Mouse (Mus musculus) lung, embryonic 14.5 days (tissue): Measurements from ENCODE around the gene Sorbs2. TPM values are rescaled to one million over a fixed set of nuclear protein-coding genes. Genes with fewer than 3 reads are reported as not detected.
A peak's percentile ranks its signal among the peaks of the same experiment; 100 is the strongest.

Experiments
- ATAC-seq: fragments of 200-750 bp; cut with Nextera tagmentation; 2 replicates; pipeline ENCODE4 v1.8.0; 2017; ENCODE audit warnings: mild to moderate bottlenecking, moderate TSS enrichment, moderate library complexity; ENCODE audit not compliant: insufficient read depth
- DNase-seq: peaks from one replicate; pipeline ENCODE4 v3.0.0-alpha.2; 2015
- H3K27ac ChIP-seq: fragments of 300-500 bp; sonication (generic); 2 replicates; pipeline ENCODE4 v1.5.1; 2014; ENCODE audit warnings: low read depth, mild to moderate bottlenecking, moderate library complexity
- H3K27me3 ChIP-seq: fragments of 300-500 bp; sonication (generic); 2 replicates; pipeline ENCODE4 v1.6.1; 2014; ENCODE audit warnings: low read length, control low read depth; ENCODE audit not compliant: insufficient read depth
- H3K36me3 ChIP-seq: fragments of 300-500 bp; sonication (generic); 2 replicates; pipeline ENCODE4 v1.6.1; 2014; ENCODE audit warnings: control low read depth; ENCODE audit not compliant: insufficient read depth
- H3K4me1 ChIP-seq: fragments of 300-500 bp; sonication (generic); 2 replicates; pipeline ENCODE4 v1.6.1; 2014; ENCODE audit warnings: antibody characterized with exemption, control low read depth; ENCODE audit not compliant: insufficient read depth
- H3K4me2 ChIP-seq: fragments of 300-500 bp; sonication (generic); 2 replicates; pipeline ENCODE4 v1.6.1; 2014; ENCODE audit warnings: mild to moderate bottlenecking
- H3K4me3 ChIP-seq: fragments of 300-500 bp; sonication (generic); 2 replicates; pipeline ENCODE4 v1.5.1; 2014; ENCODE audit warnings: low read depth, low read length
- H3K9ac ChIP-seq: fragments of 300-500 bp; sonication (generic); 2 replicates; pipeline ENCODE4 v1.6.1; 2014
- H3K9me3 ChIP-seq: fragments of 300-500 bp; sonication (generic); 2 replicates; pipeline ENCODE4 v1.6.1; 2016; ENCODE audit warnings: low read depth, low read length, control low read depth
- CTCF ChIP-seq: IDR thresholded peaks from 2 replicates; pipeline ENCODE4 v1.5.1; 2016; ENCODE audit warnings: antibody characterized with exemption, low read depth
- WGBS: fragments of 180-500 bp; shearing (Covaris S2); extraction: QIAGEN DNeasy Blood & Tissue Kit; methylation state at CpG from one replicate; pipeline ENCODE4 v1.1.7; 2014; 5-methylcytosine and 5-hydroxymethylcytosine counted together
- polyA plus RNA-seq: library from polyadenylated mRNA; unstranded; fragments of >200 nt; fragmentation: Nextera tagmentation; extraction: Ambion mirVana; gene quantifications from 2 replicates; pipeline ENCODE4 v1.2.1, GENCODE M21; 2014

Sorbs2 gene
- polyA plus RNA-seq, result 23.3 and 26.2 TPM in 2 replicates

GRCm38 (mm10) chr8:45507634-45508321 is at the start of gene Sorbs2:
Gene Sorbs2, plus strand, starts transcription at chr8:45507788.
- ATAC-seq (no peak), DNase-seq (no peak)
- no peak for TF ChIP-seq CTCF
- Histone ChIP-seq H3K9ac (no peak within 1 kb of the TSS), H3K4me1 (no peaks in the 10 kb centered on the region), H3K9me3 (no peaks in the 10 kb centered on the region), H3K4me3 (no peak within 1 kb of the TSS), H3K36me3 (no peaks in the 10 kb centered on the region), H3K4me2 (peak within 1 kb of the TSS; percentile 12; the same call in 1 of the 2 replicates), H3K27me3 (no peaks in the 10 kb centered on the region), H3K27ac (no peak within 1 kb of the TSS)
- WGBS, result 21% methylated on average over 16 of the region's 16 CpGs

DNA sequence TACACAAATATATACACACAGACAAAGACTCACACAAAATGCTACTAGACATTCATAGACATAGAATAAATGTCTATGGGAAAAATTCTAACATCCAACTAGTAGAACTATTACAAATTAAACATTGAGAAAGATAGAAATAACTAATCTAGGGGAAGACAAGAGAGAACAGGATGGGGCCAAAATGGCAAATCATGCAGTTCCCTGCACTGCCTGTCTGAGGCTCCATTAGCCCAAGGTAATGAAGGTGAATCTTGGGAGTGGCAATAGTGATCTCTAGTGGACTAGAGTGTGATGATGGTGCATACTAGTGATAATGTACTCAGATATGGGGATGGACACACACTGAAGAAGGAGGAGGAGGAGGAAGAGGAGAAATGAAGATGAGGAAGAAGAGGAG is 49.7 kb upstream of the Sorbs2 start:
- no peak overlapping the region for H3K4me2 ChIP-seq
- no peak for ATAC-seq
- no peaks in the 10 kb centered on the region for H3K36me3 ChIP-seq
- no peak for TF ChIP-seq CTCF
- no peak overlapping the region for H3K27ac ChIP-seq
- no peak overlapping the region for H3K4me3 ChIP-seq
- H3K9me3 ChIP-seq, result no peaks in the 10 kb centered on the region
- no peak overlapping the region for H3K9ac ChIP-seq
- no peak for DNase-seq
- no peaks in the 10 kb centered on the region for H3K4me1 ChIP-seq
- no peaks in the 10 kb centered on the region for H3K27me3 ChIP-seq

DNA sequence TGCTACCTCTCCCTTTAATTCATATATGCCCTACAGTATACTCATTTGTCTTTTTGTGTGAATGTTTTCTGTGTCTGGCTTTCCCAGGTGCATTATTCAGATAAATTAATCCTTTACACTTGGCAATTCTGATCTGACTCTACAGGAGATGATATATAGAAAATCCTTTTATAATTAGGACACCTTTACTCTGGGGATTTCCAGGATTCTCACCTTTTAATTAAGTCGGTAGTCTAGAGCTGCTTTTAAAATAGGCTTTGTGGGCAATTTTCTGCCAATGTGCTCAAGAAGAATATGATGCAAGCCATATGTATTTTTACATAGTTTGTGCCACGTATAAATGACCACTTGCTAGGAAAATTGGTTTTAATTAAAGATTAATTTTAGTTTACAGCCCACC is 38.6 kb upstream of the Sorbs2 start:
- Histone ChIP-seq H3K9ac (no peak overlapping the region), H3K36me3 (no peaks in the 10 kb centered on the region), H3K9me3 (no peaks in the 10 kb centered on the region), H3K27me3 (no peaks in the 10 kb centered on the region), H3K4me3 (no peak overlapping the region), H3K4me1 (no peaks in the 10 kb centered on the region), H3K27ac (no peak overlapping the region), H3K4me2 (no peak overlapping the region)
- DNase-seq (no peak), ATAC-seq (no peak)
- 75% methylated on average over 2 of the region's 2 CpGs for WGBS
- TF ChIP-seq CTCF, result no peak

- H3K4me1 ChIP-seq, result no peaks in the 10 kb centered on the region
- peak; percentile 70 for DNase-seq
- 65% methylated on average over 8 of the region's 8 CpGs for WGBS
- no peak for TF ChIP-seq CTCF
- ATAC-seq, result peak; percentile 52; the same call in 1 of the 2 replicates
- H3K27me3 ChIP-seq, result no peaks in the 10 kb centered on the region
- H3K4me2 ChIP-seq, result no peak overlapping the region
- no peaks in the 10 kb centered on the region for H3K9me3 ChIP-seq
- H3K4me3 ChIP-seq, result no peak overlapping the region
- no peak overlapping the region for H3K9ac ChIP-seq
- H3K36me3 ChIP-seq, result no peaks in the 10 kb centered on the region
- H3K27ac ChIP-seq, result no peak overlapping the region
Measured at GRCm38 (mm10) chr8:45469507-45470178, 37.9 kb upstream of the Sorbs2 start.

DNA sequence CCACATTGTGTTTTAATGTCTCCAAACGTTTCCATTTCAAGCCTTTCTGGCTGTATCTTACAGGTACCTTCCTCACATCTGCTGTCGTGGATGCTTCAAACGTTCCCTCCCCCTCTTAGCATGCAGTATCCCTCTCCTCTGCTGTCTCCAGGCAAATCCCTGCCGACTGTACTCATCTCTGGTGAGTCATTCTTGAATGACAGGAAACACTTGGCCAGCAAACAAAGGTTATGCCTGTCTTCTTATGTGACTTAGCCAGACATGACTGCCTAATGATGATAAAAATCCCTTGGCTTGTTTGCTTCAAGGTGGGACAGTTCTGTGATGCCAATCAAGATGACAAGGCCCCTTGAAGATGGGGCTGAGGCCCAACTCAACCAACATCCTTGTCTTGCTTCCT is 26.7 kb upstream of the Sorbs2 start:
- WGBS, result 66% methylated on average over 4 of the region's 4 CpGs
- Histone ChIP-seq H3K9ac (no peak overlapping the region), H3K4me1 (no peaks in the 10 kb centered on the region), H3K27me3 (no peaks in the 10 kb centered on the region), H3K36me3 (no peaks in the 10 kb centered on the region), H3K4me3 (no peak overlapping the region), H3K27ac (no peak overlapping the region), H3K4me2 (no peak overlapping the region), H3K9me3 (no peaks in the 10 kb centered on the region)
- no peak for TF ChIP-seq CTCF
- DNase-seq, result no peak
- ATAC-seq, result no peak

DNA sequence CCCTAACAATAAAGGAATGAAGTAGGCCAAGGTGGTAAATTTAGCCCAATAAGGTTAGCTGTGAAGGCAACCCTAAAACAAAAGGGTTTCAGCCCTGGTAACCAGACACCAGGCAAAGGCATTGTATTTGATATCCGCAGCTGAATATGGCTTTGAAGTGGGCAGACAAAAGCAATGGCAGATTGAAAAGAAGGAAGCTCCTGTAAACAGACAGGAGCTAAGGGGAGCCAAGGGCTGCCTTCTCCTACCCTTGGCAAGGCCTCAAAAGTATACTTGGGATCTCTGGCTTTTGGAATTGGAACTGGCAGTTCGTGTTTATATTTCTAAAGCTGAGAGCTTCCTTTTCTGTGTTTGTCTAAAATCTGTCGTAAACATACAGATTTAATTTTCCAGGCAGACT is 21.3 kb upstream of the Sorbs2 start:
- no peaks in the 10 kb centered on the region for H3K36me3 ChIP-seq
- TF ChIP-seq CTCF, result no peak
- no peaks in the 10 kb centered on the region for H3K9me3 ChIP-seq
- no peak overlapping the region for H3K9ac ChIP-seq
- no peak overlapping the region for H3K27ac ChIP-seq
- 63% methylated on average over 3 of the region's 3 CpGs for WGBS
- peak; percentile 40 for DNase-seq
- no peak overlapping the region for H3K4me3 ChIP-seq
- H3K4me1 ChIP-seq, result no peaks in the 10 kb centered on the region
- no peak for ATAC-seq
- H3K27me3 ChIP-seq, result no peaks in the 10 kb centered on the region
- no peak overlapping the region for H3K4me2 ChIP-seq

DNA sequence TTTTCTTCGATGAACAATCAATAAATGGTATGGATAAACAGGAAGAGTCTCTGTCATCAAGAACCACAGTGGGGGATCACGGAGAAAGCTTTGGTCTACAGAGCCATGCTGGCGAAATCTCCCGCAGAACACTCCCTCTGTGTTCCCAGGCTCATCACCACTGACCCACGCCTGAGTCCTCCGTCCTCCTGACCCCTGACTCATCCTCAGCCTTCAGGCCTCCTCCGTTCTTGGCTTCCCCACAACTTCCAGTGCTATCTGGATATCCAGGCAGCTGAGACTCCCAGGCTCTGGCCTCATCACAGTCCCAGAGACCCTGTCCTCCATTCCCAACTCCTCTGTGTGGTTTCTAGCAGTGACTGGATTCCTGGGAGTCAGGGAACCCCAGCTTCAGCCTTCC is 3.6 kb upstream of the Sorbs2 start:
- no peak overlapping the region for H3K4me2 ChIP-seq
- no peaks in the 10 kb centered on the region for H3K4me1 ChIP-seq
- WGBS, result 78% methylated on average over 7 of the region's 7 CpGs
- H3K36me3 ChIP-seq, result no peaks in the 10 kb centered on the region
- no peaks in the 10 kb centered on the region for H3K9me3 ChIP-seq
- ATAC-seq (no peak), DNase-seq (no peak)
- H3K9ac ChIP-seq, result no peak overlapping the region
- no peaks in the 10 kb centered on the region for H3K27me3 ChIP-seq
- no peak overlapping the region for H3K4me3 ChIP-seq
- no peak for TF ChIP-seq CTCF
- no peak overlapping the region for H3K27ac ChIP-seq
